ENCODE assay signal across 29 mouse cellular contexts in the genomic region with DNA sequence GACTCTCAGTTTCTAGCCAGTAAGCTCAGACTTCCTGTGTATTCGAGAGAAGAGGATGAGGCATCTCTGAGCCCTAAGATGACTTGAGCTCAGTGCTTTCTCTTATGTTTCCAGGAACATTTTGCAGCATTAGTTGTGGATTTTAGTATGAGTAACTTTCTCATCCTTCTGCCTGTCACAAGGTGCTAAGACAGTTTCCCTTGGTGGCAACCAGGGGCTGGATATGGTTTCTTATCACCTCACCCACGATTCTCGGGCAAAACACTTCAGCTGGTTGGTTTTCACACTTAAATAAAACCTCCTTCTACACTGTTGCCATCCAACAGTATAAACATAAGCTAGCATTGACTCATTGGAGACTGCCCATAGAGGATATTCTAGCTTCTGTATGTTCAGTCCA.
DNase-seq lines count a peak whose midpoint lies in the region; ATAC-seq and TF ChIP-seq lines count a peak whose summit lies in the region.
"Had no signal": no experiment of that assay in that cellular context is flagged by ENCODE, and none has a peak within 500 bp of the region (broad histone marks: within the 10 kb centered on the region; RNA-seq: fewer than 3 reads in every experiment).

No protein-coding gene starts in this region.

- peak overlapping the region; percentile 32; the same call in 1 of the 2 replicates for H3K27ac ChIP-seq in gastrocnemius, adult 2 months
- H3K27ac ChIP-seq in limb, embryonic 13.5 days = 0 out of 2 replicates have a peak overlapping the region, but pooled peaks have one; percentile 0
- H3K27ac ChIP-seq: forebrain, embryonic 13.5 days; heart, adult 2 months; hindbrain, embryonic 14.5 days; liver, embryonic 15.5 days; midbrain, embryonic 10.5 days; midbrain, embryonic 15.5 days; neural tube, embryonic 15.5 days; stomach, embryonic 15.5 days had no signal

- DNase-seq in gastrocnemius, adult 2 months = no peak
- no peak for DNase-seq in gastrocnemius, postnatal 4 days (ENCODE audit: low spot score in 2 of 2)
- peak; percentile 6 to 68 for DNase-seq in left cerebral cortex, postnatal 25 days (ENCODE audit: low spot score in 2 of 2)
- DNase-seq in left cerebral cortex, adult 11 months (ENCODE audit: low spot score) = no peak
- DNase-seq in brain, adult 2 months (ENCODE audit: low read depth, low spot score) = peak; percentile 74
- DNase-seq in urinary bladder, postnatal 25 days (ENCODE audit: low spot score) = no peak
- DNase-seq: adrenal gland, adult 8-10 months; cerebellum, adult 11 months; cerebellum, adult 9-10 months; cerebellum, postnatal 36 days; gastrocnemius, postnatal 25 days; heart, adult 2 months; kidney, adult 9 months; kidney, postnatal 10 days; layer of hippocampus, adult 9-11 months; lung, embryonic 14.5 days; retina, postnatal 1 day; thymus, postnatal 14 days had no signal

- no peak overlapping the region for H3K4me2 ChIP-seq in limb, embryonic 13.5 days (replicated peaks)
- H3K4me2 ChIP-seq: forebrain, embryonic 13.5 days; heart, embryonic 12.5 days; hindbrain, embryonic 14.5 days; liver, embryonic 15.5 days; lung, embryonic 14.5 days; midbrain, embryonic 15.5 days; neural tube, embryonic 15.5 days; stomach, embryonic 15.5 days had no signal

- H3K27me3 ChIP-seq in limb, embryonic 13.5 days = no peaks in the 10 kb centered on the region
- H3K27me3 ChIP-seq: forebrain, embryonic 13.5 days; heart, embryonic 12.5 days; liver, embryonic 15.5 days; midbrain, embryonic 15.5 days; neural tube, embryonic 15.5 days; stomach, embryonic 15.5 days had no signal

- H3K9ac ChIP-seq in limb, embryonic 13.5 days = no peak overlapping the region
- H3K9ac ChIP-seq: forebrain, embryonic 13.5 days; heart, embryonic 12.5 days; hindbrain, embryonic 14.5 days; liver, embryonic 15.5 days; lung, embryonic 14.5 days; midbrain, embryonic 15.5 days; neural tube, embryonic 15.5 days; stomach, embryonic 15.5 days had no signal

- no peaks in the 10 kb centered on the region for H3K9me3 ChIP-seq in limb, embryonic 13.5 days
- H3K9me3 ChIP-seq: forebrain, embryonic 13.5 days; G1E; heart, embryonic 12.5 days; liver, embryonic 15.5 days; midbrain, embryonic 10.5 days; midbrain, embryonic 15.5 days; neural tube, embryonic 15.5 days; stomach, embryonic 15.5 days had no signal

- ATAC-seq in limb, embryonic 13.5 days (ENCODE audit: low FRiP score, low read depth) = no peak
- ATAC-seq: forebrain, embryonic 13.5 days; intestine, postnatal 0 days; midbrain, embryonic 15.5 days had no signal

- no peak for TF ChIP-seq CTCF in gastrocnemius, adult 2 months (IDR thresholded peaks at IDR 0.05)

- H3K4me1 ChIP-seq in limb, embryonic 13.5 days = peaks cover 43% of the 10 kb centered on the region
- H3K4me1 ChIP-seq: liver, embryonic 15.5 days; midbrain, embryonic 15.5 days; stomach, embryonic 15.5 days had no signal

- peaks cover 6% of the 10 kb centered on the region for H3K36me3 ChIP-seq in limb, embryonic 13.5 days
- H3K36me3 ChIP-seq: G1E; heart, embryonic 12.5 days; liver, embryonic 15.5 days; midbrain, embryonic 10.5 days; midbrain, embryonic 15.5 days; neural tube, embryonic 15.5 days; stomach, embryonic 15.5 days had no signal

- no peak overlapping the region for H3K4me3 ChIP-seq in gastrocnemius, adult 2 months
- no peak overlapping the region for H3K4me3 ChIP-seq in limb, embryonic 13.5 days
- H3K4me3 ChIP-seq: forebrain, embryonic 13.5 days; heart, adult 2 months; heart, embryonic 12.5 days; liver, embryonic 15.5 days; midbrain, embryonic 10.5 days; midbrain, embryonic 15.5 days; neural tube, embryonic 15.5 days; stomach, embryonic 15.5 days had no signal

- intact Hi-C loops in gastrocnemius, adult 2 months (cut with DNase I) = no loop called here
- intact Hi-C loops in left cerebral cortex, postnatal 25 days (cut with DNase I) = no loop called here

- WGBS in limb, embryonic 13.5 days = 61% methylated on average over 3 of the region's 3 CpGs

Comparison
In these comparisons a context has a peak if more than half of its experiments do, and no peak if none do; other contexts are left out.
1. DNase-seq: peak in left cerebral cortex, postnatal 25 days (2 of 2) and brain, adult 2 months (single experiment); none in gastrocnemius, adult 2 months (single experiment), gastrocnemius, postnatal 4 days (0 of 2), left cerebral cortex, adult 11 months (single experiment) and urinary bladder, postnatal 25 days (single experiment).